Mouse (Mus musculus): Measurements from ENCODE around the gene Snx8.
A peak's percentile ranks its signal among the peaks of the same experiment; 100 is the strongest.

The Snx8 gene

GRCm38 (mm10) chr5:140342880-140343279, 46.2 kb downstream of the Snx8 start:
- DNase-seq = no peak

GRCm38 (mm10) chr5:140339836-140340235, 49.2 kb downstream of the Snx8 start:
- no peak for DNase-seq

GRCm38 (mm10) chr5:140338779-140339178, 50.3 kb downstream of the Snx8 start:
- DNase-seq = peak; percentile 24 to 34

GRCm38 (mm10) chr5:140336680-140337079, 52.4 kb downstream of the Snx8 start:
- peak; percentile 67 to 70 for DNase-seq

- DNase-seq = peak; percentile 39 to 43
Measured at GRCm38 (mm10) chr5:140333631-140334030, 55.4 kb downstream of the Snx8 start.

GRCm38 (mm10) chr5:140332519-140332918, 56.5 kb downstream of the Snx8 start:
- DNase-seq = no peak

GRCm38 (mm10) chr5:140331615-140332512, 57.2 kb downstream of the Snx8 start, which contains the start of gene Mrm2:
TSS of gene Mrm2 (minus strand) at chr5:140331898.
- DNase-seq = peak; percentile 87 to 88

- no peak for DNase-seq
Measured at GRCm38 (mm10) chr5:140324058-140324457, 65.0 kb downstream of the Snx8 start.

GRCm38 (mm10) chr5:140321756-140322575, 67.1 kb downstream of the Snx8 start:
- peak in 1 of 2 experiments; percentile 39 for DNase-seq

- peak; percentile 92 to 93 for DNase-seq
Measured at GRCm38 (mm10) chr5:140321042-140321755, 67.9 kb downstream of the Snx8 start, which contains the start of the genes Mad1l1 and Nudt1. TSS of gene Mad1l1 (minus strand) at chr5:140321552. TSS of gene Nudt1 (plus strand) at chr5:140321656.

- DNase-seq = no peak
Measured at GRCm38 (mm10) chr5:140316716-140317115, 72.3 kb downstream of the Snx8 start.

- no peak for DNase-seq
Measured at GRCm38 (mm10) chr5:140307602-140308001, 81.5 kb downstream of the Snx8 start.

GRCm38 (mm10) chr5:140306016-140306415, 83.0 kb downstream of the Snx8 start:
- no peak for DNase-seq

- DNase-seq = no peak
Measured at GRCm38 (mm10) chr5:140298291-140298690, 90.8 kb downstream of the Snx8 start.

GRCm38 (mm10) chr5:140292152-140292551, 96.9 kb downstream of the Snx8 start:
- DNase-seq = peak; percentile 60 to 61
